Mouse (Mus musculus) kidney, adult 10 weeks (tissue): ENCODE results near the gene Asb12. TPM values are rescaled to one million over a fixed set of nuclear protein-coding genes. Genes with fewer than 3 reads are reported as not detected.

Experiments
- polyA plus RNA-seq: library from polyadenylated mRNA; stranded (reverse); fragments of 350-450 nt; fragmentation: Illumina TruSeq; extraction: RNeasy Lipid Tissue Mini Kit (QIAGEN cat#74804); gene quantifications from one replicate; pipeline ENCODE4 v1.2.3, GENCODE M21; 2014; ENCODE audit warnings: low read depth, low replicate concordance

The Asb12 gene
- not detected for polyA plus RNA-seq

DNA sequence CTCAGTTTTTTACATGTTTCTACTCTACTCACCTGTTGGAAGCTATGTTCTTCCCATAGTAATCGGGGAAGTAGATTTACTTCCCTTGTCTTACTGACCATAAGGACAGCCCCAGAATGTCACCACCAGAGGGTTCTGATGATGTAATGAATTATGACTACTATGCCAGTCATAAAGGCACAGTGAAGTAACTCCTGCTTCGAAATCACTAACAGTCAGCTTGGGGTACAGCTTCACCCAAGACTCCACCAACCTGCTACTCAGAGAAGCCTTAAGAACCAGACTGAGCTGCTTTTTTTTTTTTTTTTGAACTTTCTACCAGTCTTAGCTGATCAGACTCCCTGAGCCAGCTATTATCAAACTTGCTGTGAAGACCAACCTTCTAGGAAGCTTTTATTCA lies at the start of gene Asb12, which contains the start of gene Pfn5:
Gene Asb12, minus strand, starts transcription at position 101 of the 400 bp plus-strand sequence.
Gene Pfn5, plus strand, starts transcription at position 218 of the 400 bp plus-strand sequence.

DNA sequence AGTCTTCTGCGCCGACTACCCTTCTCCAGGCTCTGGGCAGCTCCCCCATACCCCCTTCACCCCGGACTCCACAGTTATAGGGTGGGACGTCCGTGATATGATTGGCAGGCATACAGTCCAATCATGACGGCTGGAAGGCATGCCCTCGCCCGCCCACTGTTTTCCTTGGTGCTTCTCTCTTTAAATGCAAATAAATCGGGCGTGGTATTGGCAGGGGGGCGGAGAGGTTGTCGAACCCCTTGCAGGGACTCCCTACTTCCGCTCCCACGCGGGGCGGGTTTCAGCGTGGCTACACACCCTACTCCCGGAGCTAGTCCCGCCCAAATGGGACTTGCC lies 113.0 kb downstream of the Asb12 start, which contains the start of gene Amer1:
Gene Amer1, minus strand, starts transcription at position 97 of the 336 bp plus-strand sequence.

Other genes starting within 250 kb of the Asb12 start
- 4.9 TPM for gene Amer1, start 113.1 kb downstream of the Asb12 start, polyA plus RNA-seq
- not detected for gene Pfn5, start 117 bp upstream of the Asb12 start, polyA plus RNA-seq
- gene Zc4h2, start 100.5 kb upstream of the Asb12 start, polyA plus RNA-seq: 14.4 TPM
- gene Zc3h12b, start 153.7 kb upstream of the Asb12 start, polyA plus RNA-seq: 2.3 TPM